Mouse (Mus musculus) granulocyte monocyte progenitor cell, adult 5-6 weeks (primary cell): ENCODE results near the gene Gstp2. TPM values are rescaled to one million over a fixed set of nuclear protein-coding genes. Genes with fewer than 3 reads are reported as not detected.

ENCODE experiments used
- ATAC-seq: replicated peaks from 2 replicates; pipeline ENCODE4 v1.8.0; 2016; ENCODE audit warnings: mild to moderate bottlenecking, moderate TSS enrichment, inconsistent platforms; ENCODE audit not compliant: poor library complexity, severe bottlenecking
- total RNA-seq, 2 experiments: library from RNA; stranded (forward) in 1 of 2; stranded (reverse) in 1 of 2; fragments of 200-712, 200-1000 nt in 1 of 2; fragments of >200 nt in 1 of 2; fragmentation: Nextera tagmentation in 1 of 2; gene quantifications; 2 replicates each; pipeline ENCODE4 v1.2.3; 2014 to 2017

The Gstp2 gene
- total RNA-seq (2014; fragmentation: Nextera tagmentation) (not detected in 2 replicates), total RNA-seq (2017) (4.3 TPM in 1 of 2 replicates, not detected in the other)

DNA sequence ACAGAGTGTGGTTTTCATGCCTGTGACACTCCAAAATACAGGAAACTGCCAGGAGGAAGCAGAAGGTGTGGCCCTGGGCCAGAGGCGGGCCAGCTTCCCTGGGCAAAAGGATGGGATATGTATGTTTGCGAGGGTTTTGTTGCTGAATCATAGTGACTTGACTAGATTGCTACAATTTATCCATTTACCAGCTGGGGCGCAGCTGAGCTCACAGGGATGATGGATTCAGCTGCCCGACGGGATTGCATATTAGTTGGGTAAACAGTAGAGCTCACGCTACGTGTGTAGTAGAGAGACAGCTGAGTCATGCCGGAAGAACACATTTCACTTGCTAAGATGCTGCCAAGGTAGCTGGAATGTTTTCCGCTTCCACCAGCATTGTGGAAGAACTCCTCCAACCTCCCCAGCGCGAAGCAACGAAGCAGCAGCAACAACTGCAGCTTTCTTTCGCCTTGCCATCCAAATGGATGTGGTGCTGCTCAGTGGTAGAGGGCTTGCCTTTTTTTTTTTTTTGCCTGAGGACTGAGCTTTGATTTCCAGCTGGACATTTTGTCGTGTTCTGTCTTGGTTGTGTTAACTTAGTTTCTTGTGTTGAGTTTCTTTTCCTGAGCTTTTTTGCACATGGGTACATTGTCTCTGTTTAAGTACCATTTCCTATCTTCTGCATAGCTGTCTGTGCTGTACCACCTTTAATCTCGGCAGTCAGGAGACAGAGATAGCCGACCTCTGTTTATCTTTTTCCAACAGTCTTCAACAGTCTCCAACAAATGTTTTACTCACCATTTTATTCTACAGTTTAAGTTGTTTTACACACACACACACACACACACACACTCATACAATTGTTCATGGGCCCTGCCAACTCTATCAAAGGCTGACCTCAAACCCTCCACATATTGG lies at the start of gene Gstp2:
Gene Gstp2 (minus strand): TSS at position 58 of the 900 bp plus-strand sequence.
- peak; percentile 72 for ATAC-seq

DNA sequence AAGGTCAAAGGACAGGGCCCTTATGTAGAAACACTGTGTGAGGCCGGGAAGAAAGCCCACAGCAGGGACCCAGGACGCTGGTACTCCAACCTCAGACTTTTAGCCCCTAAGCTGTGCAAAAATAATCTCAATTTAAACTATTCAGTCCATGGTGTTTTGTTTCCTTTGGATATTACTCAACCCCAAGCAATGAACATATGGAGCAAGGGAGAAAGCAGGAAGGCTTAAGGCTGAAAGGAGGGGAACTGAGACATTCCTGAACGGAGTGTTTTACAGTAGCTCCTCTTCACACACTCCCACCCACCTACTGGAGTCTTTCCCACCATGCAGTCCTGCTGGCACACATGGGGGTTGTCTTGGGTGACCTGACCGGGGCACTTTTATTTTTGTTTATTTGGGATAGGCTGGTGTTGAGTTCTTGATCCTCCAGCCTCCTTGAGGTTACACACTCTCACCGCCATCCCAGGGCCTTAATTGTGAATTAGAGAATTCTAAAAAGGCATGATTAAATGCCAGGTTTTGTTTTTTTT lies 49.0 kb upstream of the Gstp2 start:
- ATAC-seq: no peak

DNA sequence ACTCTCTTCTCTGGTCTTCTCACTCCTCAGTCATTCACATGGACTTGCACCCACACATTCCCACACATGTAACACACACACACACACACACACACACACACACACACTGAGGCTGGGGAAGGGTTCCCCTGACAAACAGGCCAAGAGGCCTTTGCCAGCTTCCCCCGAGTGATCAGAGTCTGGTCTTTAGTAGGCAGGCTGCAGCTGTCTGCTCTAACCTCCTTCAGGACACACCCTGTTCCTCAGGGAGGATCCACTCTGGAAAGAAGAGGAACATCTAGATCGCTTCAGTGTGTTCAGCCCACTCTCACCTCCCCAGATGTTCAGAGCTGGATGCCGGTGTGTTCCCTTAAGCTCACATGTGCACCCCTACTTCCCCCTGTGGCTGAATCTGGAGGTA lies 48.5 kb upstream of the Gstp2 start:
- no peak for ATAC-seq

DNA sequence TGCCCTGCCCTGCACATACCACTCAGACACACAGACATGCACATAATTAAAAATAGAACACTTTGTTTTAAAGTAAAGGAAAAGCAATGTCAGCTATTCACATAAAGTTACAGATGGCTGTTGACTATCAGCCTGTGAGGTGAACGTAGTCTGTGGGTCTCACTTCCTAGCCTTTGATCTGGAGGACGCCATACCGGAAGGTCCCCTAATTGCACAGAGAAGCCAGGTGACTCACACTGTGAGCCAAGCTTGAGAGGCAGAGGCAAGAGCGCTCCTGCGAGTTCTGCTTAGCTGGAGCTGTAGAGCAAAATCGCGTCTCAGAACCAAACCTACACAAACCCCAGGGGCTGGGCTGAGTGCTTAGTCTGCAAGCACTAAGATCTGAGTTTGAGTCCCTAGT lies 47.9 kb upstream of the Gstp2 start:
- no peak for ATAC-seq

DNA sequence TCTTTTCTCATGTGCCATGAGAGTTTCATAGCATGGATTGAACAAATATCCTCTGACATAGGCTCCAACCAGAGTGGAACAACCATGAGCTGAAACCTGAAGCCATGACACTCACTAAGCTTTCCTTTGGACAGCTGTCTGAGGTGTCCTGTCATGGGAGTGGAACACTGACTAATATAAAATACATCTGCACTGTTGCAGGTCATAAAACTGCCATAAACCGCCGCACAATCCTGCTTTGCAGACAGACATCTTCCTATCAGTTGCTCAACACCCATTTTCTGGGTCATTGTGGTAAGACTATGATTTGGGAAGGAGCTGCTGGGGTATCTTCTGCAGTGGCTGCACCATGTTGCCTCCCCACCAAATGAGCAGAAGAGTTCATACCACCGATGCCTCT lies 46.9 kb upstream of the Gstp2 start:
- ATAC-seq: no peak

DNA sequence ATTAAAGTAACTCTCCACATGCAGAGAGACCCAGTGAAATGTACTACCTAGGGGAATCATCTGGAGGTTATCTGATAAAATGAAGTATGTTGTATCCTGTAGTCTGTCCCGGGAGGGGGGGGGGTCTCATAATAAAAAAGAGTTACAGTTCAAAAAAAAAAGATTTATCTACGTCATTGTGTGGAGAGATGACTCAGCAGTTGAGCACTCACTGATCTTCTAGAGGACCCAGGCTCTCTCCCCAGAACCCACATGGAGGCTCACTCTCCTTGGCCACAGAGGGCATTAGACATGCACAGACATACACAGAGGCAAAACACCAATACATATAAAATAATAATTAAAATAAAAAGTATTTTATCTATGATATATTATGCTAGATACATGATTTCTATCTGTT lies 45.6 kb upstream of the Gstp2 start:
- no peak for ATAC-seq

DNA sequence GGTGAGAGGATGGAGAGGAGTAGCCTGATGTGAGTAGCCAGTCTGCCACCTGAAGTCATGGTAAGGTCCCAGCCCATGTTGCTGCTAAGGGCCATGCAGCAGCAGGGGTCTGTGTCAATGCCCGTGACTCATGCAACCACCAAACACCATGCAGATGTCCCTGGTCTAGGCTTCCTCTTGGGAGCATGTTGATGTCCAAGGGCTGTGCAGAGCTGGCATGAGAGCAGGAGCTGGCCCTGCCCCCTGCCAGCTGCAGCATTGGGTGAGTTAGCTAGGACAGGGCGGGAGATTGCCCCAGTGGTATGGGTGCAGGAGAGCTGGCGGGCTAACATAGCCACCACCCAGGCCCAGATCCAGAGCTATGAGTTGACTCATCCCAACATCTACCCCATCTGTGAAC lies 44.6 kb upstream of the Gstp2 start:
- ATAC-seq: peak; percentile 38; the same call in 1 of the 2 replicates

DNA sequence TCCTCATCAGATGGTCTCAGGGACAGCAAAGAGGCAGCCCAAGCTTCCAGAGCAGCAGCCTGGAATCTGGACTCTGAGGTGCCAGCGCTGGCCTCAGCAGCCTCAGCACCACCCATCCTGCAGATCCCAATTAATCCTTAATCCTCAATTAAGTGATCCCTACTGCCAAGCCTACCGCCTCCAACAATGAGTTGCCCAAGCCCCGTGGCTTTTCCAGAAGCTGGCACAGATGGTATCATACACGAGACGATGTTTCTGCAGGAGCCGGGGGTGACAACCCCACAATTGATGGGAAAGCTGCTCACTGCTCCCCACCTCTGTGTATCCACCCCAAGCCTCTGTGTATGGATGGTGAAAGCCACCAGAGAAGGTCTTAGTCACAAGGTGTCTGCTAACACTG lies 43.3 kb upstream of the Gstp2 start:
- ATAC-seq: no peak

DNA sequence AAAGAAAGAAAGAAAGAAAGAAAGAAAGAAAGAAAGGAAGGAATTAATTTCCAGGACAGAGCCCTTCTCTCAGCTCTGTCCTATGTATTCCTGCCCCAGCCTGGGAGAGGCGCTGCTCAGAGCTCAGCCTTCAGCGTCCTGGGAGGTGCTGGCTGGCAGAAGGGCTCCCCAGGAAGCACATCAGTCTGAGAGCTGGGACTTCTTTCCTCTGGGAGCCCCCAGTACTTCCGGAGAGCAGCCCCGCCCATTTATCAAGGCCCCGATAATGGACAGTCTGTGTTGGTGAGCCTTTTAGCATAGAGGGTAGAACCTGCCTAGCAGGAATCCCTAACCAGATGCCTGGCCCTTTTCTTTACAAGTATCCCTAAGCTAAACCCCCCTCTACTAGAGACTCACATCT lies 42.3 kb upstream of the Gstp2 start:
- no peak for ATAC-seq

DNA sequence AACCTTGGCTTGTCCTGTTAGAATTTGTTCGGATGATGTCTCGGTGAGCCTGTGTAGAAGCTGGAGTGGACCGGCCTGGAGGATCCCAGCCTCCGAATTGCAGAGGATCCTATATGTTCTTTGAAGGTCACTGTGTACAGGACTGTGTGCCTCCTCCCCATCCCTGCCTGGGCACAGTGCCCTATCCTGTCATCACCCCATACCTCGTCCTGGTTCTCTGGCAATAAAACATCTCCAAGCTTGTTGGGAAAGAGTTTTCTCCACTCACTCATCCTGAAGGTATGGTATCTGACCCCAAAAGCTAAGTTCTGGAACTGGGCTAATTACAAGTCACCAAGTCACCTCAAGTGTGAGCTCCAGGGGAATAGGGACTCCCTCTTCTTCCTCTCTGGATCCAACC lies 41.3 kb upstream of the Gstp2 start:
- ATAC-seq: no peak

DNA sequence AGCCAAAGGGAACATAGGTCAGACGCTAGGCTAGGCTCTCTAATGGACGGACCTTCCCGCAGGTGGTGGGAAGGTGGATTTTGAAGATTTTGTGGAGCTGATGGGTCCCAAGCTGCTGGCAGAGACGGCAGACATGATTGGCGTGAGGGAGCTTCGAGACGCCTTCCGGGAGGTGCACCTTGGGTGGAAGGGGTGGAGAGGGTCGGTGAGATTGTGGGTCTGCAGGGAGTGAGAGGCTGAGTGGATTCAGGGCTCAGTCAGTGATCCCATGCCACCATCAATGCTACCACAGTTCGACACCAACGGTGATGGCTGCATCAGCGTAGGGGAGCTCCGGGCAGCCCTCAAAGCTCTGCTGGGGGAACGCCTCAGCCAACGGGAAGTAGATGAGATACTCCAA lies 40.3 kb upstream of the Gstp2 start:
- no peak for ATAC-seq

DNA sequence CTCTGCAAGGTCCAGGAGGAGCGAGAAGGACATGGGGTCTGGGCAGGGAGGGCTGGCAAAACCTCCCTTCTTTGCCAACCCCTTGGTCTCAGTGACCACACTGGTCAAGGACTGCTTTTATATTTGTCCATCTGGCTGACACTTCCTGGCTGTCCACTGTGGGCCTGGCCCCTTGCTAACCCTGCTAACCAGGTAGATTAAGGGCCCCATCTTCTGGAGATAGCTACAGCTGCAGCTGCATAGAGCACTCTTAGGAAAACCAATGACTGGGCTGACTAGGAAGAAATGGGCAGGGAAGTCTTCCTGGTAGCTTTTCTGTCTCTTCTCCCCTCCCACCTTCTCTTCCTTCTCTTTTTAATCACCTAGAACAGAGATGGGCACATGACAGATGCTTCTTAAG lies 39.2 kb upstream of the Gstp2 start:
- ATAC-seq: no peak

DNA sequence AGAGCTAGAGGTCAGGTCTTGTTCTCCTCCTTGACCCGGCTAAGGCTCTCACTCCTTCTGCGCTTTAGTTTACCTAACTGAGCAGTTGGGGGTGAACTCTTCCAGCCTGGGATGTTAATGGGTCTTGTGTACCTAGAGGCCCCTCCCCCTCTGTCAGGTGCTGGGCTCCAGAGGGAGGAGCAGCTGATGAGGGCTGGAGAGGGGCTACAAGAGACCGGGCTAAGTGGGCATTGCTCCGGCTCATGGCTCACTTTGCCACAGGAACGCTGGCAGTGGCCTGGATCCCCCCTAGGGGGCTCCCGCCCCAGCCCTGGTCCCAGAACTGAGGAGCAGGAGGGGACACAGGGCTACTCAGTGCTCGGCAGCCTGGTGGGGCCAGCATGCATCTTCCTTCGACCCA lies 38.0 kb upstream of the Gstp2 start:
- ATAC-seq: no peak

DNA sequence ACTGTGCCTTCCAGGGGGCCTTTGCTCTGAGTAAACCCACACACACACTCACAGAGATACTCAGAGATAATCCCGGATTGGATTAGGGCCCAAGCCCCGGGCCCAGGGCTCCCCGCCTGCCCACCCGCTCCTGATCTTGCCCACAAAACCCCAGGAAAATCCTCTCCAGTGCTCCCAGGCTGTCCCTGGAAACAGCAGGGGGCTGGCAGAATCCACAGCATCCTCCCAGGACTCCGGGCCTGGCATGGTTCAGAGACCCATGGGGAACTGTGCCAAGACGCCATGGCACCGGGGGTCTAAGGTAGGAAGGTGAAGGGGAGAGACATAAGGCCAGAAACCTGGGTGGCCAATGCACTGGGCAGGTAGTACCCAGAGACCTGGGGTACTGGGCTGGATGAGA lies 37.5 kb upstream of the Gstp2 start:
- no peak for ATAC-seq

DNA sequence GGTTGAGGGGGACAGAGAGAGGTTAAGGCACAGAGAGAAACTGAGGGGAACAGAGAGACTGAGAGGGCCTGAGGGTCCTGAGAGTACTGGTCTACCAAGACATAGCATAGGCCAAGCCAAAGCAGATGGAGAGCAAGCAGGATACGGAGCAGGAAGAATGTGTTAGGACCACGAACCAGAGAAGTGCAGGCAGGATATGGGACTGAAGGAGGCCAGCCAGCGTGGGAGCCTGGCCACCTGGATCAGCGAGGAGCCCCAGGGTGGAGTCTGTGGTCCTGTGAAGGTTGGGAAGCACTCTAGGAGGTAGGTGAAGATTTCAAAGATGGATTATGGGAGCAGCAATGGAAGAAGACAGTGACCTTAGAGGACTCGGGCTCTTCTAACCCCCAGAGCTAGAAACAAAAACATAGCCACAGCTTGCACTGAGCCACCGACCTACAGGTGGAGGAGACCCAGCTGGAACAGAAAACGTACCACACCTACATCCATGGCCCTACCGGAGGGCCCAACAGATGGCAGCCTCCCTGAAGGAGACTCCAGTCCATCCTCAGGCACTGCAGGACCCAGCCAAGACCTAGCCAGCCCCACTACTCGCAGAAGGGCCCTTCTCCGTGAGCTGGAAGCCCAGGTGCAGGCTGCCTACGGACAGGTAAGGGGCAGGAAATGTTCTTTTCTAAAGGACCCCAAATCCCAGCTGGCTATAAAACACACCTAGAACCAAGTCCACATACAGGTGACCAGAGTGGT lies 36.6 kb upstream of the Gstp2 start:
- ATAC-seq: no peak

DNA sequence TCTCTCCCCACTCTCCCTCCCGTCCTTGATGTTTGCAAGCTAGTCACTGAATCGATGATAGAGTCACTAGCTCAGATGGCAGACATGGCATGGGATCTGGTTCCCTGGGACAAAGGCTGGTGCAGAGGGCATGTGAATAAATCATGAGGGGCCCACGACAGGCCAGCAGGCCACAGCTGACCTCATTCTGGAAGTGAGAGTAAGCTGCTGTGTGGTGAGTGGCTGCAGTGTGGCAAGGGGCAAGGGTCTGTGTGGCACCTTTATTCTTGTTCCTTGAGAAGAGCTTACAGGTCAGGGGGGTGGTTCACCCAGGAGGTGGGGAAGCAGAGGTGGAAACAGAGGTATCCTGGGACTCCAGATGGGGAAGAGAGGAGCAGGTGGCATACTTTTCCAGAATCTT lies 35.6 kb upstream of the Gstp2 start, which contains the start of gene Cabp2:
Gene Cabp2 (plus strand): TSS at position 185 of the 400 bp plus-strand sequence.
- no peak for ATAC-seq

DNA sequence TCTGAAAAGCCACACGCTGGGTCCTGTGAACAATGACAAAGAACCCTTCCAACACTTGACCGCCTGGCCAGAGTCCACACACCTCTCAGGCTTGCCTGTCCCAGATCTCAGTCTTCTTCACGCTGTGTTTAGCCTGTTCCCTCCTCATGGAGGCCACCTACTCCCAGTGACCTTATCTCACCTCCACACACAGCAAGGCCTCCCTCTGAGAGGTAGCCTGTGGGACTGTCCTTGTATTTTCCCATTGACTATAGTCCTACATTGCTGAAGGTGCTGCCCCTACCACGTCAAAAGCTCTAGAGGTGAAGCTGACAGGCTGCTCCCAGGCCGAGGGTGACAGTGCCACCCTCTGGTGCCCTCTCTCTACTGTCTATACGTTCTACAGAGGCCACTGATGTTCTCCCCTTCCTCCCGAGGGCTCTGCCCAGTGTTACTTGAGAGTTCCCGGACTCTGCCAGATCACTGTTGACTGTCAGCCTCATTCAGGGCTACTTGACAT lies 34.7 kb upstream of the Gstp2 start:
- ATAC-seq: 0 out of 2 replicates have a peak, but pooled peaks have one; percentile 33

DNA sequence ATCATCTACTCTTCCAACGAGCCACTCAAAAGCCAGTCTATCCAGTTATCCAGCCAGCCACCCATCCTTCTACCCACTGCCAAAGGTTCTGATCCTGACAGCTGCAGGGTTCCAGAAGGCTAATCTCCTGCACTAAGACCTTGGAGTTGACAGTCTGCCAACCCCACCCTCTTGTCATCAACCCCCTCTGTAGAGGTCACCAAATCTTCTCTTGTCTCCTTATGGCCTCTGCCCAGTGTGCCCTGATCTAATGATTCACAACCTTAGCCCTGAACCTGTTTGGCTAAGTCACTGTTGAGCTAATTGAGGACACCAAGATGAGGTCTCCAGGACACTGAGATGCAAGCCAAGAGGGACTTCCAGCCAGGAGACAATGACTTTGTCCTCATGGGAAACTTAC lies 33.8 kb upstream of the Gstp2 start:
- no peak for ATAC-seq

DNA sequence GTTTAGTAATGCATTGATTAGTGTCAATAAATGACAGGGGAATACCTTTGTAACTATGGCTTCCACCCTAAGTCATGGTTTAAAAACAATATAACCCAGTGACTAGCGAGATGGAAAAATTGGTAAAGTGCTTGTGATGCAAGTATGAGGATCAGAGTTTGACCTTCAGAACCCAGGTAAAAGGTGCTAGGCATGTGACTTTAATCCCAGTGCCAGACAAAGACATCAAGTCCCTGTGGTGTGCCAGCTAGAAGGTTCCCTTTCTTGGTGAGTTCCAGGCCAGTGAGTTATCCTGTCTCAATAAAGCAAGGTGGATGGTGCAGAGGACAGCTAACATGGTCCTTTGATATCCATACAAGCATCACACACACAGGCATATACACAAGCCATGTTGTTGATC lies 29.7 kb upstream of the Gstp2 start:
- ATAC-seq: no peak

DNA sequence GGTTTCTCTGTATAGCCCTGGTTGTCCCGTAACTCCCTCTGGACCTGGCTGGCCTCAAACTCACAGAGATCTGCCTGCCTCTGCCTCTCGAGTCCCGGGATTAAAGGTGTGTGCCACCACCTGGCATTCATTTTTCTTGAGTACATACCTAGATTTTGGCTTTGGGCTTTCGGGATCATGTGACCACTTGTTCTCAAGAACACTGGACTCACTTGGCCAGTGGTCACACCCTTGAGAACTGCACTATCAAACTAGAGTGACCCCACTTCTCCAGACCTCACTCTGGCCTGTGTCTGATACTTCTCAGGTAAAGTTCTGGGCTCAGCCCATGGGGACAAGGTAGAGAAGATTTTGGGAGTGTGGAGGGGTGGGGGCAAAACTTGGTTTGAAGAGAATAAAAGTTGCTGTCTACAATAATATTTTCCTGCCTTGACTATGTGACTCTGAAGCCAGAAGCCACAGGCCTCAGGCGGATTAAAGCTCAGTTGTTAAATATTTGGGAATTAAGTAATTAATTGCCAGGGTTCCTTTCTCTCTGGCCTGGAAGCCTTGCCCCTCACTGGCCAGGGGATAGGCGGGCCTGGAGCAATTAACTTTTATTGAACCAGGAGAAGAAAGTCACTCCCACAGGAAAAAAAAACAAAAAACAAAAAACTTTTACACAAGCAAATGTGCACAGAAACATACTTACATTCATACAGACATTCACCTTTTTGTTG lies 27.0 kb upstream of the Gstp2 start:
- ATAC-seq: no peak
